ENCODE assay signal across 11 mouse cellular contexts in the genomic region with DNA sequence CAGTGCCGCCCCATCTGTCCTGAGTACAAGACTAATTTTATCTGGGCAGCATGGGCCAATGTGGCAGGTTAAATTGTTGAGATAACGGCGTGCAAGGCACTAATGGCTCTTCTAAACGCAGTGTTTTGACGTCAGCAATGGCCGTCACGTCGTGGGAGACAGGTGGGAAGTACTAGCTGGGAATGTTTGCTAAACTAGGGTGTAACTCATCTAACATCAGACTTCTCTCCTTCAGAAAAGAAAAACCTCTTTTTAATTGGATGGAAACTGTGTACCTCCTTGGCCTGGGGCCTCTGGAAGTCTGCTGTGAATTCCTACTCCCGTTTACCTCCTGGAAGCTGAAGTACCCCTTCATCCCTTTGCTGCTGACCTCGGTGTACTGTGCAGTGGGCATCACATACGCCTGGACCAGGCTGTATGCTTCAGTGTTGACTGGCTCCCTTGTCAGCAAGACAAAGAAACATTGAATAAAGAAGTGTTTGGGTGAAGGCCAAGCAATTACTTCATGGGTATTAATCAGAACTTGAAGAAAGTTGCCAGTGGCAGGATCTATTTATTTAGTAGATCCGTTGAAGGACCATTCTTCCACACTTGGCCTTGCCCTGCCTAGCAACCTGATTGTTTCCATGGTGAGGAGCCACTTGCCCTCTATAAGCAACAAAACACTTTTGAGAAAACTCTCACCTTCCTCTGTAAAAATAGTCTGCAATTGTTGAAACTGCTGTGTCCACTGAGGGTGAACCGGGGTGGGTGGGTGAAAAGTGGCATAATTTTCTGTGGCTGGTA. TPM values are rescaled to one million over a fixed set of nuclear protein-coding genes. Genes with fewer than 3 reads are reported as not detected.
DNase-seq lines count a peak whose midpoint lies in the region; ATAC-seq and TF ChIP-seq lines count a peak whose summit lies in the region.
"Had no signal": no experiment of that assay in that cellular context is flagged by ENCODE, and none has a peak within 500 bp of the region (broad histone marks: within the 10 kb centered on the region; RNA-seq: fewer than 3 reads in every experiment).

No protein-coding gene starts in this region.

- peak overlapping the region; percentile 68 for H3K27ac ChIP-seq in heart, adult 2 months
- peak overlapping the region; percentile 48; the same call in 1 of the 2 replicates for H3K27ac ChIP-seq in hindbrain, embryonic 13.5 days
- no peak overlapping the region for H3K27ac ChIP-seq in midbrain, embryonic 14.5 days (replicated peaks; ENCODE audit: low read depth, low read length)
- no peak overlapping the region for H3K27ac ChIP-seq in limb, embryonic 10.5 days
- H3K27ac ChIP-seq: liver, embryonic 14.5 days had no signal

- WGBS in heart, adult 2 months: 62% methylated on average over 13 of the region's 13 CpGs
- WGBS in hindbrain, embryonic 13.5 days: 61% methylated on average over 13 of the region's 13 CpGs
- 75% methylated on average over 13 of the region's 13 CpGs for WGBS in midbrain, embryonic 14.5 days
- 94% methylated on average over 13 of the region's 13 CpGs for WGBS in limb, embryonic 10.5 days

- no peak overlapping the region for H3K4me3 ChIP-seq in heart, adult 2 months
- no peak overlapping the region for H3K4me3 ChIP-seq in hindbrain, embryonic 13.5 days
- no peak overlapping the region for H3K4me3 ChIP-seq in midbrain, embryonic 14.5 days (replicated peaks; ENCODE audit: low read depth, low read length)
- H3K4me3 ChIP-seq in limb, embryonic 10.5 days: no peak overlapping the region

- no peaks in the 10 kb centered on the region for H3K79me2 ChIP-seq in heart, adult 2 months (replicated peaks; ENCODE audit: control insufficient read depth, insufficient read depth, low read length)

- intact Hi-C loops in heart, adult 2 months (cut with DNase I): loop anchor here (2.0 kb wide), 1 partner anchor 23 kb away; no protein-coding TSS in a partner anchor
- intact Hi-C loops in heart, postnatal 25 days (cut with DNase I): no loop called here

- TF ChIP-seq CTCF in heart, adult 2 months (IDR thresholded peaks at IDR 0.05): no peak

- TF ChIP-seq EP300 in heart, adult 2 months (IDR thresholded peaks at IDR 0.05; ENCODE audit: insufficient read depth, low read depth, low read length): no peak

- DNase-seq in heart, adult 2 months: no peak
- no peak for DNase-seq in heart, postnatal 25 days (ENCODE audit: low spot score)
- DNase-seq in Muller cell, postnatal 12 days (ENCODE audit: inconsistent ontology term): peak; percentile 36
- DNase-seq in midbrain, embryonic 14.5 days: peak; percentile 67
- DNase-seq in limb, embryonic 10.5 days (ENCODE audit: low spot score): no peak
- DNase-seq in frontal cortex, postnatal 36 days (ENCODE audit: low spot score in 2 of 2): no peak
- DNase-seq: kidney, postnatal 10 days had no signal

- no peaks in the 10 kb centered on the region for H3K9me3 ChIP-seq in hindbrain, embryonic 13.5 days
- H3K9me3 ChIP-seq in midbrain, embryonic 14.5 days (ENCODE audit: control insufficient read depth, low read length): no peaks in the 10 kb centered on the region
- H3K9me3 ChIP-seq in limb, embryonic 10.5 days (replicated peaks): no peaks in the 10 kb centered on the region

- H3K4me1 ChIP-seq in heart, adult 2 months (ENCODE audit: control insufficient read depth, insufficient read depth, low read length): peaks cover 14% of the 10 kb centered on the region
- H3K4me1 ChIP-seq in hindbrain, embryonic 13.5 days (replicated peaks): 0 out of 2 replicates have a peak, but pooled peaks cover 5% of the 10 kb centered on the region
- no peaks in the 10 kb centered on the region for H3K4me1 ChIP-seq in midbrain, embryonic 14.5 days (ENCODE audit: control insufficient read depth, insufficient read depth, low read length)
- no peaks in the 10 kb centered on the region for H3K4me1 ChIP-seq in limb, embryonic 10.5 days

- no peak overlapping the region for H3K9ac ChIP-seq in heart, adult 2 months (ENCODE audit: low read depth, low read length)
- no peak overlapping the region for H3K9ac ChIP-seq in hindbrain, embryonic 13.5 days
- no peak overlapping the region for H3K9ac ChIP-seq in midbrain, embryonic 14.5 days (replicated peaks; ENCODE audit: low read length)
- H3K9ac ChIP-seq: liver, embryonic 14.5 days had no signal

- peak; percentile 89 for ATAC-seq in hindbrain, embryonic 13.5 days (ENCODE audit: low FRiP score)
- ATAC-seq in midbrain, embryonic 14.5 days (ENCODE audit: low FRiP score, low TSS enrichment): 0 out of 2 replicates have a peak, but pooled peaks have one; percentile 60
- ATAC-seq in activated CD4-positive, CD25-positive, alpha-beta regulatory T cell, adult 4 months: no peak
- ATAC-seq: CD4-positive, CD25-positive, alpha-beta regulatory T cell, adult 4 months had no signal

- no peak overlapping the region for H3K4me2 ChIP-seq in hindbrain, embryonic 13.5 days
- H3K4me2 ChIP-seq in midbrain, embryonic 14.5 days (ENCODE audit: low read length): no peak overlapping the region

- H3K36me3 ChIP-seq in heart, adult 2 months (ENCODE audit: control insufficient read depth, insufficient read depth, low read length): no peaks in the 10 kb centered on the region
- H3K36me3 ChIP-seq in hindbrain, embryonic 13.5 days: peaks cover 46% of the 10 kb centered on the region
- peaks cover 37% of the 10 kb centered on the region for H3K36me3 ChIP-seq in midbrain, embryonic 14.5 days (ENCODE audit: control insufficient read depth, insufficient read depth, low read length)
- peaks cover 74% of the 10 kb centered on the region for H3K36me3 ChIP-seq in limb, embryonic 10.5 days

- no peaks in the 10 kb centered on the region for H3K27me3 ChIP-seq in heart, adult 2 months (ENCODE audit: control insufficient read depth, insufficient read depth, low read length)
- H3K27me3 ChIP-seq in hindbrain, embryonic 13.5 days: no peaks in the 10 kb centered on the region
- no peaks in the 10 kb centered on the region for H3K27me3 ChIP-seq in midbrain, embryonic 14.5 days (ENCODE audit: control insufficient read depth, insufficient read depth, low read length)
- no peaks in the 10 kb centered on the region for H3K27me3 ChIP-seq in limb, embryonic 10.5 days (ENCODE audit: low read depth, poor library complexity, severe bottlenecking)

- TF ChIP-seq POLR2A in heart, adult 2 months (IDR thresholded peaks at IDR 0.05; ENCODE audit: insufficient read depth, low read depth, low read length): no peak

RNA-seq across cellular contexts. Expression of a gene that starts 8.3 kb away (rescaled TPM):
- 100 to 1,000 TPM; 483 to 533 TPM for total RNA-seq in heart, adult 2 months (2021)
- 305 and 346 TPM in 2 replicates for polyA plus RNA-seq in heart, adult 2 months (2012; rRNA removed)
- 100 to 1,000 TPM; 521 to 565 TPM for total RNA-seq in heart, postnatal 25 days (2021)
- polyA plus RNA-seq in hindbrain, embryonic 13.5 days (2015; fragmentation: Nextera tagmentation; extraction: Ambion mirVana): 445 and 471 TPM in 2 replicates
- 450 and 544 TPM in 2 replicates for polyA plus RNA-seq in midbrain, embryonic 14.5 days (2014; fragmentation: Nextera tagmentation; extraction: Ambion mirVana)
- polyA plus RNA-seq in limb, embryonic 10.5 days (2016; fragmentation: Nextera tagmentation; extraction: Ambion mirVana): 305 and 321 TPM in 2 replicates
- polyA plus RNA-seq in activated CD4-positive, CD25-positive, alpha-beta regulatory T cell, adult 4 months (2017; shearing (Covaris generic)): 100 to 1,000 TPM; 212 to 215 TPM

RNA-seq across cellular contexts. Expression of a gene that starts 20.1 kb away (rescaled TPM):
- total RNA-seq in heart, adult 2 months (2021): 1 to 10 TPM; 4.3 to 5.2 TPM
- 7.3 and 9.9 TPM in 2 replicates for polyA plus RNA-seq in heart, adult 2 months (2012; rRNA removed)
- 1 to 10 TPM; 4.8 to 5.4 TPM for total RNA-seq in heart, postnatal 25 days (2021)
- 16.5 and 17.4 TPM in 2 replicates for polyA plus RNA-seq in hindbrain, embryonic 13.5 days (2015; fragmentation: Nextera tagmentation; extraction: Ambion mirVana)
- polyA plus RNA-seq in midbrain, embryonic 14.5 days (2014; fragmentation: Nextera tagmentation; extraction: Ambion mirVana): 9.4 and 10.8 TPM in 2 replicates
- 53.4 and 55.2 TPM in 2 replicates for polyA plus RNA-seq in limb, embryonic 10.5 days (2016; fragmentation: Nextera tagmentation; extraction: Ambion mirVana)
- 10 to 100 TPM; 16.4 to 22.7 TPM for polyA plus RNA-seq in activated CD4-positive, CD25-positive, alpha-beta regulatory T cell, adult 4 months (2017; shearing (Covaris generic))

RNA-seq across cellular contexts. Expression of a gene that starts 26.0 kb away (rescaled TPM):
- 10 to 100 TPM; 68.6 to 77.2 TPM for total RNA-seq in heart, adult 2 months (2021)
- polyA plus RNA-seq in heart, adult 2 months (2012; rRNA removed): 118 and 171 TPM in 2 replicates
- total RNA-seq in heart, postnatal 25 days (2021): 10 to 100 TPM; 32.7 to 44.2 TPM
- polyA plus RNA-seq in hindbrain, embryonic 13.5 days (2015; fragmentation: Nextera tagmentation; extraction: Ambion mirVana): 1.8 and 2.6 TPM in 2 replicates
- 1.2 and 1.7 TPM in 2 replicates for polyA plus RNA-seq in midbrain, embryonic 14.5 days (2014; fragmentation: Nextera tagmentation; extraction: Ambion mirVana)
- polyA plus RNA-seq in limb, embryonic 10.5 days (2016; fragmentation: Nextera tagmentation; extraction: Ambion mirVana): 0.45 and 0.46 TPM in 2 replicates
- polyA plus RNA-seq in activated CD4-positive, CD25-positive, alpha-beta regulatory T cell, adult 4 months (2017; shearing (Covaris generic)): not detected

RNA-seq across cellular contexts. Expression of a gene that starts 59.4 kb away (rescaled TPM):
- 1 to 10 TPM; 3.7 to 4.1 TPM for total RNA-seq in heart, adult 2 months (2021)
- 3.6 and 6.3 TPM in 2 replicates for polyA plus RNA-seq in heart, adult 2 months (2012; rRNA removed)
- 1 to 10 TPM; 3.6 to 4.0 TPM for total RNA-seq in heart, postnatal 25 days (2021)
- 7.6 and 7.9 TPM in 2 replicates for polyA plus RNA-seq in hindbrain, embryonic 13.5 days (2015; fragmentation: Nextera tagmentation; extraction: Ambion mirVana)
- 6.1 and 8.5 TPM in 2 replicates for polyA plus RNA-seq in midbrain, embryonic 14.5 days (2014; fragmentation: Nextera tagmentation; extraction: Ambion mirVana)
- polyA plus RNA-seq in limb, embryonic 10.5 days (2016; fragmentation: Nextera tagmentation; extraction: Ambion mirVana): 3.5 and 4.2 TPM in 2 replicates
- under 1 TPM; 0.25 to 0.66 TPM for polyA plus RNA-seq in activated CD4-positive, CD25-positive, alpha-beta regulatory T cell, adult 4 months (2017; shearing (Covaris generic))

RNA-seq across cellular contexts. Expression of a gene that starts 59.6 kb away (rescaled TPM):
- total RNA-seq in heart, adult 2 months (2021): under 1 TPM; 0.13 to 0.39 TPM
- polyA plus RNA-seq in heart, adult 2 months (2012; rRNA removed): 0.23 and 0.61 TPM in 2 replicates
- under 1 TPM; 0.11 to 0.13 TPM for total RNA-seq in heart, postnatal 25 days (2021)
- 1.1 and 1.5 TPM in 2 replicates for polyA plus RNA-seq in hindbrain, embryonic 13.5 days (2015; fragmentation: Nextera tagmentation; extraction: Ambion mirVana)
- polyA plus RNA-seq in midbrain, embryonic 14.5 days (2014; fragmentation: Nextera tagmentation; extraction: Ambion mirVana): 0.93 and 1.1 TPM in 2 replicates
- 0.69 and 1.0 TPM in 2 replicates for polyA plus RNA-seq in limb, embryonic 10.5 days (2016; fragmentation: Nextera tagmentation; extraction: Ambion mirVana)
- 1 to 10 TPM in 1 of 2 experiments, under 1 TPM in 1; 0.66 to 1.1 TPM for polyA plus RNA-seq in activated CD4-positive, CD25-positive, alpha-beta regulatory T cell, adult 4 months (2017; shearing (Covaris generic))

Comparison
In these comparisons a context has a peak if more than half of its experiments do, and no peak if none do; other contexts are left out.
1. DNase-seq: peak in Muller cell, postnatal 12 days (single experiment) and midbrain, embryonic 14.5 days (single experiment); none in heart, adult 2 months (0 of 2), heart, postnatal 25 days (single experiment), limb, embryonic 10.5 days (single experiment) and frontal cortex, postnatal 36 days (0 of 2).
2. H3K27ac ChIP-seq: peak in heart, adult 2 months (single experiment) and hindbrain, embryonic 13.5 days (single experiment); none in midbrain, embryonic 14.5 days (single experiment) and limb, embryonic 10.5 days (single experiment).
3. RNA of a gene that starts 26.0 kb away (polyA plus RNA-seq): 118 to 171 TPM in heart, adult 2 months; 1.8 to 2.6 TPM in hindbrain, embryonic 13.5 days, 1.2 to 1.7 TPM in midbrain, embryonic 14.5 days, 0.45 to 0.46 TPM in limb, embryonic 10.5 days and not detected in activated CD4-positive, CD25-positive, alpha-beta regulatory T cell, adult 4 months; every median in the first group is over 10 times any median in the second.